Mouse (Mus musculus) regulatory T cell (primary cell): ENCODE data around the gene Patz1.

Source experiments
- in situ Hi-C: fragments of 300-600 bp; cut with MboI, MseI; formaldehyde crosslinking; loops from one replicate; pipeline ENCODE4 v1.15.1; 2025; ENCODE audit warnings: high pct_unique_total_duplicates

The Patz1 gene

DNA sequence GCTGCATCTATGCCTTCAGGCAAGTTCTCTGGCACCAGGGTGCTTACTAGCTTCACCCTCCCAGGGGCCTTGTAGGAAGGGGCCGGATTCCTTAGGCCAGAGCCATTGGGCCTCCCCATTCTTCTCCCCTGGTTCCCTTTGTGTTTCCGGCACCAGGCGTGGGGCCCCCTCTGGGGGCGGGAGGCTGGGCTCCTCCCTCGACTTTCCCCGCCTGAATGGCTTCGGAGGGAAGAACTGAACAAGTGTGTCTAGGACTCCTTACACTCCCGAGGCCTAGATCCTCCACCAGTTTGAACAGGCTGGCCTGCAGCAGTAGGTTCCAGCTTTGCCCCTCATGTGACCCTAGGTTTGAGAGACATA, 3.4 kb downstream of the Patz1 start:
- in situ Hi-C loops: loop anchor here (5.0 kb wide), 1 partner anchor 40 kb away; the partner anchor contains the start of gene Pik3ip1

DNA sequence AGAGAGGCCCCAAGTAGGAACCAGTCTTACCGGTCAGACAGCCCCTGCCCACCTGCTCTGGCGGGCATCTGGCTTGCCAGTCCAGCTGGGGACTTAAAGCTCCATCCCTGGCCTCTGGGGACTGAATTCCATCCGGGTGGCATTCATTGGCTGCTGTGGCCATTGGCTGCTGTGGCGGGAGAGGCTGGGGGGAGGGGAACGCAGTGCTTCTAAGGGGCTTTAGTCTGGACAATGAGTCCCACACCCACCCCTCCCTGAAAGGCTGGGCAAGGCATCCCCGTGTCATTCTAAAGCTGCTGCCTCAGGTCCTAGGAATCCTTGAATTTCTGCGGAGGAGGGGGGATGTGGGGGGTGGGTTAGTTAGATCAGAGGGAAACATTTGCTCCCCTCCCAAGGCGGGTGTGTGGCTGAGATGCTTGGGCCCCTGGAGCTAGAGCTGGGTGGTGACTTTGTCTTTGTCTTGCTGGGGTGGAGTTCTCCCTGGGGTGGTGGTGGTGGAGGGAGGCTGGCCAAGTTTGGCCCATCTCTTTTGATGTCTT, 4.1 kb downstream of the Patz1 start:
- in situ Hi-C loops: loop anchor here (5.0 kb wide), 1 partner anchor 40 kb away; the partner anchor contains the start of gene Pik3ip1

DNA sequence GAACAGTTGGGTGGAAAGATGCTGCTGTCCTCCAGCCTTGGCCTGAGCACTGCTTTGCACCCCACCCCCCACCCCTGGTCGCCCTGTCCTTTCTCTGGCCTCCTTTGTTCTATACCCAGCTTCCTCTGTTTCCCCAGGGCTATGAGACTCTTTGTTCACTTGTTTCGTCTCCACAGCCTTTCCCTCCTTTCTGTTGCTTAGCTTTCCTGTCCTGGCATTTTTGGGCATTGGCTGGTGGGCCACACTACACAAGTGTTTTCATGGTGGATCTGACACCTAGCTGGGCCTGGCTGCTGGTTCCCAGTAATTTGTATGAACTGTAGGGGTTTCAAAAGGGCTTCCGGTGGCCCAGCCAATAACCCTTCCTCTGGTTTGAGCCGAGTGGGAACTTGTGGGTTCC, 4.7 kb downstream of the Patz1 start:
- in situ Hi-C loops: loop anchor here (5.0 kb wide), 1 partner anchor 39 kb away; the partner anchor contains the start of gene Pik3ip1

DNA sequence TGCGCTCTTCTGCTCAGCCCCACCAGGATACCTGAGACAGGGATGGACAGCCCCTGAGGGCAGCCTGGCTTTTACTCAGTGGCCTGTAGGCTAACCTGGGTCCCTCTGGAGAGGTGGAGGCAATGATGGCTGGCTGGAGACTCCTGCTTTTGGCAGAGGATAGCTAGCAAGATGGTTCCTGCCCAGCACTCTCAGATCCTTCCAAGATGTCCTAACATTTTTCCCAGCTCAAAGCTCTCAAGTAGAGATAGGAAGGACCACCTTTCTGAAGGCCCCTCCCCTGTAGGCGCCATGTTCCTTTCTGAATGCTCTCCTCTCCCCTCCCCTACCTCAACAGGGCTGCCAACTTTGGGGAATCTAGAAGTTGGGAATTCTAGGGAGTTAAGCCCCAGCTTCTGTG, 6.0 kb downstream of the Patz1 start:
- in situ Hi-C loops: loop anchor here (5.0 kb wide), 1 partner anchor 38 kb away; the partner anchor contains the start of gene Pik3ip1

DNA sequence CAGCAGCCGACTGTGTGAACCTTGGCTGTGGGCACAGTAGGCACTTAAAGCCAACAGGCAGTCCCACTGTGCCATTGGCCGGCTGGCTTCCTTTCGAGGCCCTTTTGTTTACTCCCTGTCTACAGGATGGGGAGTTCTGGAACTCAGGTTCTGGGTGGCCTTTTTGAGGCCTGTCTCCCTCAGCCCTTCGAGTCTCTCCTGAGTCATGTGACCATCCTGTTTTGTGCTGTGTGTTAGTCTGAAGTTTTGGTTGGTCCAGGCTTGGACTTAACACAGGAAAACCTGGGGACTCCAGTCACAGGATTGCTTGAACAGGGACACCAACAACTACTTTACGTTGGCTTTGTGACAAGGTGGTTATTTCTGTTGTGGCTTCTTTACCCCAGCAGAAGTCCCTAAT, 7.4 kb downstream of the Patz1 start:
- in situ Hi-C loops: no loop called here

DNA sequence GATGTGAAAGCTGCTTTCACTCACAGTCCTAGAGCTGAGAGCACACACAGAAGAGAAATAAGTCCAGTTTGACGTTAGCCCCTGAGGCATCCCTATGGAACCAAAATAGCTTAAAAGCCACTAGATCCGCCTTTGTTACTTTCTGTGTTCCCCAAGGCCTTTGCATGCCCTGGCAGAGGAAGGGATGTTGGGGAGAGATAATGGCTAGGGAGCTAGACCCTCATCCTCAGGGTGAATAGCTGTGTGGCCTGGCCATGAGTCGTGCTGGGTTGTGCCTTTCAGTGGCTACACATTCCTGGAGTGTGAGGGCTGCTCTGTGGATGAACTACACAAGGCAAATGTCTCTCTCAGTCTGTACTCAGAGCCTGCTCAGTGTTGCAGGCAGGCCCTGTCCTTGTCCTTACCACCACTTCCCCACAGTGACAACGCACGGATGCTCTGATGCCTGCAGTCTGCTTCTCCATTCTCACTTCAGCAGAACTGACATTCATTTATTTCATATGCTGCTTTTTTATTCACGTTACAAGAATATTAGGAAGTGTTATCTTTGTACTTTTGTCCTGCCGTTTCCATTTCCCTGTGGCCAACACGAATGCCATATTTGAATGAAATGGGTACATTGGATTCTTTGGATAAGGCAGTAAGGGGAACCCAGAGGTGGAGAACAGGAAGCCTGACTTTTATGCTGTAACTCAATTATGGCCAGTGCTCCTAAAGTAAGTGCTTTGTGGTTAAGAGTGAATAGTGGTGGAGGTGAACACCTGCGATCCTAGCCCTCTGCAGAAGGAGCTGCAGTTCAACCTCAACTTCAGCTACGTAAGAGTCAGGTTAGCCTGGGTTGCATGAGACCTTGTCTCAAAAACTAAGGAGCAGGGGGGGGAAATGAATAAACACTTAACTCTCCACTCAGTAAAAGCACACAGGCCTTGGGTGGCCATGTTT, 9.5 kb downstream of the Patz1 start:
- in situ Hi-C loops: no loop called here

DNA sequence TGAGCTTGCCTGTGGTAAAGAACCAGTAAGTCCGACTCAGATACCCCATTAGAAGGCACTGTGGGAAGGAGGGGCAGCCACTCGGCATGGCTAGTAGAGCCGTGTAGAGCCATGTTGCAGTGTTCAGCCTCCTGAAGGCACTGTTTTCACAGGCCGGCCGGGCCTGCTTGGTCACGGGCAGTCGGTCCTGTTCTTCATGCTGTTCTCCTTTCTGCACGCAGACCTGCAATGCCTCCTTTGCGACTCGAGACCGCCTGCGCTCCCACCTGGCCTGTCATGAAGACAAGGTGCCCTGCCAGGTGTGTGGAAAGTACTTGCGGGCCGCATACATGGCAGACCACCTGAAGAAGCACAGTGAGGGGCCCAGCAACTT, 10.1 kb downstream of the Patz1 start:
- in situ Hi-C loops: no loop called here

DNA sequence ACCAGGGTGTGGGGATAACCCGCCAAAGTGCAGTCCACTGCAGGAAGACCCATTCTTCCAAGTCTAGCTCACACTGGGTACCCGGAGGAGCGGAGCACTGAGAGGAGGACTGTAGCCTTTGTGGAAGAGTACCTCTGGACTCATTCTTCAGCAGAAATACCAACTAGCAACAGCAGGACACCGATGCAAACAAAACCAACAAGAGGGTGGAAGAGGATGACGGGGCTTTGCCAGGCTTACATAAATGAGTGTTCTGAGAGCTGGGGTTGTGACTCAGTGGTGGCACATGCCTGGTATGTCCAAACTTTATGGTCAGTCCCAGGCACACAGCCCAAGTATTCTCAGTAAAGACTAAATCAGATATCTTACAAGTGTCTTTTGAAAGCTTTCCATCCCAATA, 12.4 kb downstream of the Patz1 start:
- in situ Hi-C loops: no loop called here

DNA sequence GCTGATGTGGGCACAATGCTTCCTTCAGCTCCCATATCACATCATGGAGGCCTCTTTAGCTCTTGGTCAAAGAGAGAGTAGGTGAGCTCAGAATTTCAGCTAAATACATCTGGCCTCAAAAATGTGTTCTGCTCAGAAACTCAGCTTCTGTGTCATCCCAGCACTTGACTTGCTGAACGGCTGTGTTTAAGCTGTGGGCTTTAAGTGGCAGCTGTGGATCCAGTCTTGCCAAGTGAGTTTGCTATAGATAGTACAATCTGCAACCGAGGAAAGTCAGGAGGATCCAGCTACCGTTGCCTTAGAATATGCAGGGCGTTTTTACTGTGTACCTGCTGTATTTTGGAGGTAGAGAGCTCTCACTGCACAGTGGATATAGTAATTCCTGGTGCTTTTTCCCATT, 13.7 kb downstream of the Patz1 start:
- in situ Hi-C loops: no loop called here

DNA sequence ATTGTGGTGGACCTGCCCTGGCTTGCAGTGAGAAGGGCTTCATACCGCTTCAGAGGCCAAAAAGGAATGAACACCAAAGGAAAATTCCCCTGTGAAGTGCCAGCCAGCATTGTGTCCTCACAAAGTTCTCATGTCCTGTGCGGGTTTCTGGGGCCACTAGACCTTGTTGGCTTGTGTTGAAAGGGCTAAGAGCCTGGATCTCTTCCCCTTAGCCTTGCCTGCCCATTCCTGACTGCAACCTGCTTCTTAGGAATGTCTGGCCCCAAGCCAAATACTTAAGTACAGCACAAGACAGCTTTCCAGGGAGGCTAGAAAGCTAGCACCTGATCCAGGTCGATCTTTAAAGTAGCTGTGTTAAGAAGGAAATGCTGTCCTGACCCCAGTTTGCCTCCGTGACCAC, 14.1 kb downstream of the Patz1 start:
- in situ Hi-C loops: no loop called here

DNA sequence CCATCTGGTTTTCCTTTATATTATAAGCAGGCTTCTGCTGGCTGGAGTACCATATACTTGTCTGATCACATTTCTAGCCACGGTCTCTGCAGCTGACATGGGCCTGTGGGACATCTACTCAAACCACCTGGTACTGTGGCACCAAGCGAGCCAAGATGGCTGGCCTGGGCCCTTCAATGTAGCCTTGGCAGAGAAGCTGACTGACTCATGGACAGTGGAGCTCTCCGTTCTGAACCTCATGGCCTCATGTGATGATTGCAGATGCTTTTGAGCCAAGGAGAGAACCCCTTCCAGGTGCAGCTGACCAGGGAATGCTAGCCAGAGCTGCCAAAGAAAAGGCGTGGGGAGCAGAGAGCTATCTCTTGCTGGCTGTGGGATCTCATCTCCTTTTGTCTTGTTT, 17.1 kb downstream of the Patz1 start:
- in situ Hi-C loops: no loop called here

DNA sequence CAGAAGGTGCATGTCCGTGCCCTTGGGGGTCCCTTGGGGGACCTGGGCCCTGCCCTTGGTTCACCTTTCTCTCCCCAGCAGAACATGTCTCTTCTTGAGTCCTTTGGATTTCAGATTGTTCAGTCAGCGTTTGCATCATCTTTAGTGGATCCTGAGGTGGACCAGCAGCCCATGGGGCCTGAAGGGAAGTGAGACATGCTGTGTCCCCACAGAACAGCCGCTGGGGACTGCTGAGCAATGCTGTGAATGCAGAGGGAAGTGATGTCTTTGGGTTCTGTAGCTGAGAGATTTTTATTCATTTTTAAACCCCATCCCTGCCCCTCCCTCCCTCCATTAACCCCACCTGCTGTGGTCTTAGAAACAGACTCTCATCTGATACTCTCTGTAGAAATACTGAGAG, 19.2 kb downstream of the Patz1 start:
- in situ Hi-C loops: no loop called here

DNA sequence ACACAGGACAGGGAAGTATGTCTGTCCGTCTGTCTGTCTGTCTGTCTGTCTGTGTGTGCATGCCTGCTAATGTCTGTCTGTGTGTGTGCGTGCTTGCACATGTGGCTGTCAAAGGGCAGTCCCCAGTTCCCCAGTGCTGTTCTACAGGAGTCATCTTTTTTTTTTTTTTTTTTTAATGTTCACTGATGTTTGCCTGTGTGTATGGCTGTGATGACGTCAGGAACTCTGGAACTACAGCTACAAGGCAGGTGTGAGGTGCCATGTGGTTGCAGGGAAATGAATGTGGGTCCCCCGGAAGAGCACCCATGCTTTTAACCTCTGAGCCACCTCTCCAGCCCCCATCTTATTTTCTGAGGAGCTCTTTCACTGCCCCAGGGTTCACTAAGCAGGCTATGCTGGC, 21.2 kb downstream of the Patz1 start:
- in situ Hi-C loops: no loop called here

DNA sequence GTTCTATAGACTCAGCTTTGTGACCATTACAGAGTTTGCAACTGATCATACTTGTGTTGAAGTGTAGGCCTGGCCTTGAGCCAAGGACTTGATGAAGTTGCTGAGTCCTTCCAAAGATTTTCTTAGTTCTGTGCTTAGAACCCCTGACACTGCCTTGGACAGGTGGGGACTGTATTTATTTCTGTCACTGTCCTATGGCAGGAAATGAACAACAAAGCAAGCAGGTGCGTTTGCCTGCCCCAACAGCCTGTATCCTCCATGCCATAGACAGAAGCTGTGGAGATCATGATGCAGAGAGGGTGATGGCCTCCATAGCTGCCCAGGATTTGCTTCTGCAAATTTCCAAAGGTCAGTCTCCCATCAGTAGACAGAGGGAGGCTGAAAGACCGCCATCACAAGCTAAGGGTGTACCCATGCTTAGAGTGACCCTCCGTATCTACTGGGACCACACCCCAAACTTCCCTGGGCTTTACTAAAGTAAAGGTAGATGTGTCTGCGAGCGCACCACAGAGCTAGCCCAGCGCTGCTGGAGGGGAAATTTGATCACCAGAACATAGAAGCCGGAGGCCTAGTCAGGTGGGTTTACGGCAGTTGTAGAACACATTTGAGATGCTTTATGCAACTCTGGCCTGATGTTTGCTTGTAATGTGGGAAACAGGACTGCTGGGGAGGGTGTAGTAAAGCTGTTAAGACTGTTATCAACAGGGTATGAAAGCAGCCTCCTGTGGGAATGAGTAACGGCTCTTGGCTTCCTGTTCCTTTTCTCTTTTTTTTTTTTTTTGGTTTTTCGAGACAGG, 22.3 kb downstream of the Patz1 start:
- in situ Hi-C loops: no loop called here

DNA sequence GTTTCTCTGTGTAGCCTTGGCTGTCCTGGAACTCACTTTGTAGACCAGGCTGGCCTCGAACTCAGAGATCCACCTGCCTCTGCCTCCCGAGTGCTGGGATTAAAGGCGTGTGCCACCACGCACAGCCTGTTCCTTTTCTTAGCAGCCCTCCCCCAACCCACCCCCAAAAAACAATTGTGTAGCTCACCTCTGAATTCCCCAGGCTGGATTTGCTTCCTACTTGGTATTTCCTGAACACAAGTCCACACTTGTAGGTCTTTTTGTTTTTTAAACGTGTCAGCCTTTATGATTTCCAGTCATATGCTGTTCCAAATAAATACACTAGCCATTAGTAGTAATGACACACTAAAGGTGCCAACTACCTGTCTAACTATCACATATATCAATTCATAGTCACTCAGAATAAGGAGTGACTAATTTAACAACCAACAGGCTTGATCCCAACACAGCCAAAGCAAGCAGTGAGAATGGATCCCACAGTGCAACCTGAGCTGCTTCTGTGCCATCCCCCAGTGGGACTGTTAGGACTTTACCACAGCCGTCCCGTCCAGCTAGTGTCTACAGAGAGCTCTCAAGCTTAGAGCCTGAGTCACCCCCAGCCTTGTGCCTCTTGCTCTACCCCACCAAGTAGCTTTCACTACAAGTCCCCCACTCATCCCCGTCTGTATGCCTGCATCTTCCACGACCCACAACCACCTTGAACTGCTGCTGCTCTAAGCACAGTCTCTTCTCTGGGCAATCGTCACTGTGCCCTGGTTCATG, 23.1 kb downstream of the Patz1 start:
- in situ Hi-C loops: no loop called here

DNA sequence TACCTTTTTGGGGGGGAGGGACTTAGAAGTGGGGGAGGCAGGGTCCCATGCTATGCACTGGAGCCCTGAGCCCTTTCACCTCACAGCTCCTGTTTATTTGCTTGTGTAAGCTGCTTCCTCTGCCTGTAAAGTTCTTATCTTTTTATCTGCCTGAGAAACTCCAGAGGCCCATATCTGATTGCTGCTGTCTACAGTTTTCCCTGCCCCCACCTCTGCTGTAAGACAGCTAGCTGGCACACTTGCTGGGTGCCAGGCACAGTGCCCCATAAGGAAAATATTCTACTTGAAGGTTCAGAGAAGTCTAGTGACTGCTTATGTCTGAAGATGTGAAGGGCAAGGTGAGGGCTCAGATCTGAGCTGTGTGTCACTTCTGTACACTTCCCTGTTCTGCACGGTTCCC, 24.6 kb downstream of the Patz1 start:
- in situ Hi-C loops: no loop called here

DNA sequence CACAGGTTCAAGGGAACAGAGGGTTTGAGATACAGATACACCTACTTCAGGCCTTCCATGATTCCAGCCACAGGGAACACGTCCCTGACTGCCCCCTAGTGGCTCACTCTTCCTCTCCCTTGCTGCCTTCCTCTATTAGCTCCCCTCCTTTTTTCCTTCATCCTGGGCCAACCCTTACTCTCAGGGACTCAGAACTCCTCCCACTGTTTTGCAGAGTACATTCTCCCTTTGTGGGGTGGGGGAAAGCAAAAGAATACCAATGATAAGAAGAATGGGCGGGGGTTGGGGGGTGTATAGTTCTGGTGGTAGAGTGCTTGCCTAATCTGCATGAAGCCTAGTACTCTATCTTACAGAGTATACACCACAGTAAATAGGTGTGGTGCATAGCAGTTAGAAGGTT, 25.5 kb downstream of the Patz1 start:
- in situ Hi-C loops: no loop called here

DNA sequence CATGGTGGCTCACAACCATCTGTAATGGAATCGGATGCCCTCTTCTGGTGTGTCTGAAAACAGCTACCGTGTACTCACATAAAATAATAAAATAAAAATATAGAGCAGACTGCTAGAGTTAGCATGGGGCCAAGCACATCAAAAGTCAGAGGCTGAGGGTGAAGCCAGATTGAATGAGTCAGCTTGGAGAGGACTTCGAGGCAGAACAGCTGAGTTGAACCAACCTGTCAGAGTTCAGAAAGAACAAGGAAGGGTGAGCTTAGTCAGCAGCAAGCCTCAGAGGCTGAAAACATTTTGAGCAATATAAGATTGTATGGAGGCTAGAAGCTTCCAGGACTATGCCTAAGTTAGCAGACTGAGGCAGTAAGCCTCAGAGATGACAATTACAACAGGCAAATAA, 29.6 kb downstream of the Patz1 start:
- in situ Hi-C loops: no loop called here

DNA sequence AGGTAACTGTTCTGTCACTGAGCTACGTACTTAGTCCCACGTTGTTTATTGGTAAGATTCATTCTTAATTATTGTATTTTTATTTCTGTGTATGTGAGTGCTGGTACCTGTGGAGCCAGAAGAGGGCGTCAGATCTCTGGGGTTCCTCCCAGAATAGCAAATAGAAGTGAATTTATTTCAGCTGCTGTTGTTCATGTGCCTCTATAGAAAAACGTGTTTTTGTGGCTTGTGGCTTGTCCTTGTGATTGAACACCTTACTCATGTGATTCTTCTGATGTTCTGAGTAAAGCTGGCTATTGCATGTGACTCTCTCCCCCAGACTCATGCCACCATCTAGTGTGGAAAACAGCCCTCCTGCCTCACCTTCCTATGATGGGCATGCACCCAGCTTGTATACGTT, 39.6 kb downstream of the Patz1 start:
- in situ Hi-C loops: no loop called here

DNA sequence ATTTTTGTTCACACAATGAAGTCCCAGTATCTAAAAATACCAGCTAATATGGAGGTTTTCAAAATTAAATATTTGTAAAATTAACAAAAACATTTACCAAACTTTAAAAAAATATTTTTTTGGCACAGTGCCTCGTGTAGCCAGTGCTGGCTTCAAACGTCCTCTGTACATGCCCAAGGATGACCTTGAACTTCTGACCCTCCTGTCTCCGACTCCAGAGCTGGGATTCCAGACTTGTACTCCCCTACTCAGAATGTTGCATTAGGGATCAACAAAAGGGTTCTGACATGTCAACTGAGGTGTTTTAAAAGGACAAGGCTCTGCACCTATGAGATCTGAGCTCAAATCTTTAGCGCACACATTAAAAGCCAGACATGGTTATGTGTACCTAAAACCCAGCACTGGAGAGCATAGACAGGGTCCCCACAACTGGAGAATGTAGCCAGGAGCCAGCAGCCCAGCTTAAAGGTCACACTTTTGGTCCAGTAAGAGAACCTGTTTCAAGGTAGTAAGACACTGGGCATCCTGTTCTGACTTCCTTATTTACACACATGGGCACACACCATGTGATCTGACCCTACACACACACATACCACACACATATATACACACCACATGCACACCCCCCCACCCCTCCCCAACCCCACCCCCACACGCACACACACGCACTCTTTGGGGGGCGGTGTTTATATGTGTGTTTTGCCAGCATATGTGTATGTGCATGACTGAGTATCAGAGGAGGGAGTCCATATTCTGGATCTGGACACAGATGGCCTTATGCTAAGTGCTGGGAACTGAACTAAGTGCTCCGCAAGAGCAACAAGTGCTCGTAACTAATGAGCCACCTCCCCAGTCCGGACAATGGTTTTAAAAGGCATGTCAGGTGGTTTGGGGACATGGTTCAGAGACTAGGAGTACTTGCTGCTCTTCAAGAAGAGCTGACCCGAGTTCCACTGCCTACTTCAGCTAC, 40.4 kb downstream of the Patz1 start:
- in situ Hi-C loops: no loop called here
